Mouse (Mus musculus) liver, embryonic 15.5 days (tissue): ENCODE measurements around the gene Rnasek. TPM values are rescaled to one million over a fixed set of nuclear protein-coding genes. Genes with fewer than 3 reads are reported as not detected.

ENCODE experiments used
- ATAC-seq: fragments of 200-750 bp; cut with Nextera tagmentation; 2 replicates; pipeline ENCODE4 v1.8.0; 2017; ENCODE audit warnings: moderate number of reproducible peaks, mild to moderate bottlenecking, moderate library complexity; ENCODE audit not compliant: insufficient read depth
- H3K27ac ChIP-seq: fragments of 300-500 bp; sonication (generic); replicated peaks from 2 replicates; pipeline ENCODE4 v1.5.1; 2015; ENCODE audit warnings: mild to moderate bottlenecking, inconsistent platforms
- H3K27me3 ChIP-seq: fragments of 300-500 bp; sonication (generic); 2 replicates; pipeline ENCODE4 v1.6.1; 2015; ENCODE audit warnings: mild to moderate bottlenecking, inconsistent platforms
- H3K36me3 ChIP-seq: fragments of 300-500 bp; sonication (generic); replicated peaks from 2 replicates; pipeline ENCODE4 v1.6.1; 2015; ENCODE audit warnings: moderate library complexity, mild to moderate bottlenecking, inconsistent platforms
- H3K4me1 ChIP-seq: fragments of 300-500 bp; sonication (generic); replicated peaks from 2 replicates; pipeline ENCODE4 v1.6.1; 2015; ENCODE audit warnings: inconsistent platforms
- H3K4me2 ChIP-seq: fragments of 300-500 bp; sonication (generic); 2 replicates; pipeline ENCODE4 v1.6.1; 2015; ENCODE audit warnings: moderate library complexity, mild to moderate bottlenecking, inconsistent platforms
- H3K4me3 ChIP-seq: fragments of 300-500 bp; sonication (generic); replicated peaks from 2 replicates; pipeline ENCODE4 v1.5.1; 2015; ENCODE audit warnings: mild to moderate bottlenecking, inconsistent platforms
- H3K9ac ChIP-seq: fragments of 300-500 bp; sonication (generic); 2 replicates; pipeline ENCODE4 v1.6.1; 2015; ENCODE audit warnings: moderate library complexity, mild to moderate bottlenecking, inconsistent platforms
- H3K9me3 ChIP-seq: fragments of 300-500 bp; sonication (generic); replicated peaks from 2 replicates; pipeline ENCODE4 v1.6.1; 2016; ENCODE audit warnings: inconsistent platforms
- WGBS: fragments of 180-500 bp; shearing (Covaris S2); methylation state at CpG from one replicate; pipeline ENCODE4 v1.1.7; 2015; ENCODE audit warnings: mixed read lengths; ENCODE audit not compliant: insufficient replicate concordance; 5-methylcytosine and 5-hydroxymethylcytosine counted together
- polyA plus RNA-seq: library from polyadenylated mRNA; unstranded; fragments of >200 nt; fragmentation: Nextera tagmentation; extraction: Ambion mirVana; gene quantifications from 2 replicates; pipeline ENCODE4 v1.2.1, GENCODE M21; 2015

Gene Rnasek
- polyA plus RNA-seq, 1 experiment from 2014 or later = 146 TPM

GRCm38 (mm10) chr11:70259035-70259434 is 19.4 kb upstream of the Rnasek start:
- no peak for ATAC-seq
- WGBS = 77% methylated on average over 4 of the region's 4 CpGs
- Histone ChIP-seq H3K27ac (no peak overlapping the region), H3K4me3 (no peak overlapping the region), H3K27me3 (peaks cover 38% of the 10 kb centered on the region), H3K4me1 (peaks cover 11% of the 10 kb centered on the region), H3K4me2 (no peak overlapping the region), H3K9me3 (no peaks in the 10 kb centered on the region), H3K9ac (no peak overlapping the region), H3K36me3 (no peaks in the 10 kb centered on the region)

GRCm38 (mm10) chr11:70254931-70255531 is 15.4 kb upstream of the Rnasek start, which contains the start of gene Alox12:
Gene Alox12 (minus strand): TSS chr11:70255353.
- Histone ChIP-seq H3K27me3 (peaks cover 73% of the 10 kb centered on the region), H3K4me2 (peak within 1 kb of the TSS; percentile 46), H3K4me1 (peaks cover 15% of the 10 kb centered on the region), H3K9ac (no peak within 1 kb of the TSS), H3K9me3 (no peaks in the 10 kb centered on the region), H3K4me3 (peak within 1 kb of the TSS; percentile 18; the same call in 1 of the 2 replicates), H3K36me3 (no peaks in the 10 kb centered on the region), H3K27ac (no peak within 1 kb of the TSS)
- no peak for ATAC-seq
- WGBS = 4% methylated on average over 25 of the region's 25 CpGs

GRCm38 (mm10) chr11:70254337-70254736 is 14.7 kb upstream of the Rnasek start:
- peak overlapping the region; percentile 46 for H3K4me2 ChIP-seq
- no peak overlapping the region for H3K27ac ChIP-seq
- H3K4me3 ChIP-seq = peak overlapping the region; percentile 18; the same call in 1 of the 2 replicates
- peaks cover 15% of the 10 kb centered on the region for H3K4me1 ChIP-seq
- no peaks in the 10 kb centered on the region for H3K9me3 ChIP-seq
- no peak overlapping the region for H3K9ac ChIP-seq
- H3K27me3 ChIP-seq = peaks cover 77% of the 10 kb centered on the region
- H3K36me3 ChIP-seq = no peaks in the 10 kb centered on the region
- no peak for ATAC-seq
- 5% methylated on average over 18 of the region's 18 CpGs for WGBS

- ATAC-seq = no peak
- Histone ChIP-seq H3K9me3 (no peaks in the 10 kb centered on the region), H3K4me1 (peaks cover 15% of the 10 kb centered on the region), H3K27me3 (peaks cover 73% of the 10 kb centered on the region), H3K4me2 (no peak overlapping the region), H3K27ac (no peak overlapping the region), H3K4me3 (no peak overlapping the region), H3K9ac (no peak overlapping the region), H3K36me3 (no peaks in the 10 kb centered on the region)
- 47% methylated on average over 8 of the region's 8 CpGs for WGBS
These were observed 12.2 kb upstream of the Rnasek start for GRCm38 (mm10) chr11:70251853-70252252.

- H3K4me2 ChIP-seq = no peak overlapping the region
- peaks cover 12% of the 10 kb centered on the region for H3K4me1 ChIP-seq
- WGBS = 21% methylated on average over 11 of the region's 11 CpGs
- no peak for ATAC-seq
- no peaks in the 10 kb centered on the region for H3K9me3 ChIP-seq
- H3K27ac ChIP-seq = no peak overlapping the region
- no peak overlapping the region for H3K9ac ChIP-seq
- H3K4me3 ChIP-seq = no peak overlapping the region
- peaks cover 66% of the 10 kb centered on the region for H3K27me3 ChIP-seq
- no peaks in the 10 kb centered on the region for H3K36me3 ChIP-seq
These were observed 10.5 kb upstream of the Rnasek start for GRCm38 (mm10) chr11:70250150-70250549.

- no peak overlapping the region for H3K9ac ChIP-seq
These were observed 7.6 kb upstream of the Rnasek start for GRCm38 (mm10) chr11:70247136-70247845.

GRCm38 (mm10) chr11:70242591-70242990 is 2.9 kb upstream of the Rnasek start:
- no peak for ATAC-seq
- Histone ChIP-seq H3K27ac (no peak overlapping the region), H3K36me3 (no peaks in the 10 kb centered on the region), H3K9me3 (no peaks in the 10 kb centered on the region), H3K4me3 (no peak overlapping the region), H3K27me3 (peaks cover 16% of the 10 kb centered on the region), H3K9ac (no peak overlapping the region), H3K4me2 (no peak overlapping the region), H3K4me1 (peaks cover 20% of the 10 kb centered on the region)
- WGBS = 52% methylated on average over 11 of the region's 11 CpGs

More at GRCm38 (mm10) chr11:70247136-70247845, 7.6 kb upstream of the Rnasek start:
- Histone ChIP-seq H3K4me3 (no peak overlapping the region), H3K27ac (no peak overlapping the region), H3K36me3 (no peaks in the 10 kb centered on the region), H3K27me3 (peaks cover 45% of the 10 kb centered on the region), H3K9me3 (no peaks in the 10 kb centered on the region), H3K4me1 (0 out of 2 replicates have a peak, but pooled peaks cover 4% of the 10 kb centered on the region), H3K4me2 (no peak overlapping the region)
- WGBS = 36% methylated on average over 9 of the region's 9 CpGs
- ATAC-seq = no peak

GRCm38 (mm10) chr11:70238591-70239440 is 826 bp downstream of the Rnasek start:
- Histone ChIP-seq H3K27me3 (no peaks in the 10 kb centered on the region), H3K4me1 (peaks cover 56% of the 10 kb centered on the region), H3K27ac (peak overlapping the region; percentile 96), H3K9me3 (no peaks in the 10 kb centered on the region), H3K4me2 (peak overlapping the region; percentile 92), H3K9ac (peak overlapping the region; percentile 96), H3K36me3 (peaks cover 18% of the 10 kb centered on the region), H3K4me3 (peak overlapping the region; percentile 93)
- 7% methylated on average over 23 of the region's 23 CpGs for WGBS
- ATAC-seq = no peak

GRCm38 (mm10) chr11:70237457-70238167 is 2.0 kb downstream of the Rnasek start, which contains the start of gene 0610010K14Rik:
Gene 0610010K14Rik (minus strand): TSS chr11:70237914.
- Histone ChIP-seq H3K27ac (peak within 1 kb of the TSS; percentile 96), H3K9me3 (no peaks in the 10 kb centered on the region), H3K36me3 (peaks cover 18% of the 10 kb centered on the region), H3K4me1 (peaks cover 61% of the 10 kb centered on the region), H3K27me3 (peaks cover 1% of the 10 kb centered on the region; the same call in 1 of the 2 replicates), H3K4me2 (peak within 1 kb of the TSS; percentile 92), H3K4me3 (peak within 1 kb of the TSS; percentile 93), H3K9ac (peak within 1 kb of the TSS; percentile 96)
- under 1% methylated on average over 70 of the region's 70 CpGs for whole genome bisulfite sequencing
- peak; percentile 90 for ATAC-seq

GRCm38 (mm10) chr11:70236717-70237116 is 2.9 kb downstream of the Rnasek start:
- peak overlapping the region; percentile 96 for H3K27ac ChIP-seq
- H3K9me3 ChIP-seq = no peaks in the 10 kb centered on the region
- H3K4me2 ChIP-seq = peak overlapping the region; percentile 92
- peak overlapping the region; percentile 96 for H3K9ac ChIP-seq
- peaks cover 18% of the 10 kb centered on the region for H3K36me3 ChIP-seq
- H3K4me3 ChIP-seq = peak overlapping the region; percentile 93
- H3K4me1 ChIP-seq = peaks cover 61% of the 10 kb centered on the region
- WGBS = 24% methylated on average over 7 of the region's 7 CpGs
- peaks cover 7% of the 10 kb centered on the region; the same call in 1 of the 2 replicates for H3K27me3 ChIP-seq
- no peak for ATAC-seq
